Mouse (Mus musculus) liver, embryonic 13.5 days (tissue): ENCODE data around the gene Kiss1r. TPM values are rescaled to one million over a fixed set of nuclear protein-coding genes. Genes with fewer than 3 reads are reported as not detected.

Experiments used
- ATAC-seq: fragments of 200-750 bp; cut with Nextera tagmentation; 2 replicates; pipeline ENCODE4 v1.8.0; 2017; ENCODE audit warnings: low read depth, mild to moderate bottlenecking, moderate number of reproducible peaks, moderate library complexity
- DNase-seq: peaks from one replicate; pipeline ENCODE4 v3.0.0; 2022
- H3K27ac ChIP-seq: fragments of 300-500 bp; sonication (generic); 2 replicates; pipeline ENCODE4 v1.5.1; 2015; ENCODE audit warnings: moderate library complexity, mild to moderate bottlenecking, inconsistent platforms
- H3K27me3 ChIP-seq: fragments of 300-500 bp; sonication (generic); 2 replicates; pipeline ENCODE4 v1.6.1; 2015; ENCODE audit warnings: mild to moderate bottlenecking, inconsistent platforms
- H3K36me3 ChIP-seq: fragments of 300-500 bp; sonication (generic); 2 replicates; pipeline ENCODE4 v1.6.1; 2015; ENCODE audit warnings: mild to moderate bottlenecking, inconsistent platforms
- H3K4me1 ChIP-seq: fragments of 300-500 bp; sonication (generic); replicated peaks from 2 replicates; pipeline ENCODE4 v1.6.1; 2015; ENCODE audit warnings: inconsistent platforms
- H3K4me2 ChIP-seq: fragments of 300-500 bp; sonication (generic); 2 replicates; pipeline ENCODE4 v1.6.1; 2015; ENCODE audit warnings: inconsistent platforms, mild to moderate bottlenecking, moderate library complexity
- H3K4me3 ChIP-seq: fragments of 300-500 bp; sonication (generic); replicated peaks from 2 replicates; pipeline ENCODE4 v1.5.1; 2015; ENCODE audit warnings: mild to moderate bottlenecking, inconsistent platforms
- H3K9ac ChIP-seq: fragments of 300-500 bp; sonication (generic); 2 replicates; pipeline ENCODE4 v1.6.1; 2015; ENCODE audit warnings: mild to moderate bottlenecking, inconsistent platforms
- H3K9me3 ChIP-seq: fragments of 300-500 bp; sonication (generic); replicated peaks from 2 replicates; pipeline ENCODE4 v1.6.1; 2016; ENCODE audit warnings: inconsistent platforms
- WGBS: fragments of 180-500 bp; shearing (Covaris S2); methylation state at CpG from one replicate; pipeline ENCODE4 v1.1.7; 2015; ENCODE audit not compliant: insufficient replicate concordance; 5-methylcytosine and 5-hydroxymethylcytosine counted together
- polyA plus RNA-seq: library from polyadenylated mRNA; unstranded; fragments of >200 nt; fragmentation: Nextera tagmentation; extraction: Ambion mirVana; gene quantifications from 2 replicates; pipeline ENCODE4 v1.2.1, GENCODE M21; 2015

The Kiss1r gene
- polyA plus RNA-seq, 1 experiment from 2014 or later, result 0.28 TPM

- Histone ChIP-seq H3K27ac (peak overlapping the region; percentile 77), H3K9me3 (no peaks in the 10 kb centered on the region), H3K36me3 (peaks cover 46% of the 10 kb centered on the region), H3K27me3 (no peaks in the 10 kb centered on the region), H3K4me3 (peak overlapping the region; percentile 99), H3K4me2 (peak overlapping the region; percentile 94), H3K9ac (peak overlapping the region; percentile 88), H3K4me1 (peaks cover 36% of the 10 kb centered on the region)
- WGBS, result 9% methylated on average over 10 of the region's 10 CpGs
- DNase-seq (no peak), ATAC-seq (no peak)
These were observed 44.0 kb downstream of the Kiss1r start for GRCm38 (mm10) chr10:79960671-79961294.

DNA sequence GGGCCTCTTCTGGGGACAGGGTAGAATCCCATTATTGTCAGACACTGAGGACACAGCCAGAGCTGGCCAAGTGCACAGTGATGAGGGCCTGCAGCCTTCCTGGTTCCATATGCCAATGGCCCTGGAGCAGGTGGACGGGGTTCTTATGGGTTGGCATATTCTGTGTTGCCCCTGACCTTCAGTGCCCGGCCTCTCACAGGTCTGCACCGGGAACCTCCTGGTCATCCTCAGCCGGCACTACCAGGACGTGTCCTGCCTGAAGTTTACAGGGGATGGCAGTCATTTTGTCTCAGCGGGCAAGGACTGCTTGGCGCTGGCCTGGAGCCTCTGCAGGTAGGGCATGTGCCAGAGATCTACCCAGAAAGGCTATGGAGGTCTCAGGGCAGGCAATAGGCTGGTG lies 48.0 kb downstream of the Kiss1r start:
- no peak for ATAC-seq
- H3K9ac ChIP-seq, result no peak overlapping the region

DNA sequence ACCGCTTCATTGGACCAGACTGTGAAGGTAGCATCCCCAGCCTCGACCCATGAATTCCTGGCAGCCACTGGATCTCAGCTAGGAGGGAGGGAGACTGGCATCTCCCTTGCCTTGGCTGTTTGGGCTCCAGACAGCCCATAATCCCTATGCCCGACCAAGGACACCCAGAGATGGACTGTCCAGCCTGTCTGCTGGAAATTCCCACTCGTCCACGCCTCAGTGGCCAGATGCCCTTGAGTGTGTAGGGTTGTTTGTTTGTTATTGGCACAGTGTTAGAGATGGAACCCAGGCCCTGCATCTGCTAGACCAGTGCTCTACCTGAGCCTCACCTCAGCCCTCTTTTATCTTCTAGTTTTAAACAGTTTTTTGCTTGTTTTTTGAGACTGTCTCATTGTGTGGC lies 48.6 kb downstream of the Kiss1r start:
- no peak overlapping the region for H3K4me2 ChIP-seq
- H3K9ac ChIP-seq, result no peak overlapping the region
- DNase-seq (no peak), ATAC-seq (no peak)
- peaks cover 75% of the 10 kb centered on the region for H3K36me3 ChIP-seq
- peaks cover 21% of the 10 kb centered on the region for H3K27me3 ChIP-seq
- no peaks in the 10 kb centered on the region for H3K9me3 ChIP-seq
- no peak overlapping the region for H3K4me3 ChIP-seq
- H3K4me1 ChIP-seq, result peaks cover 19% of the 10 kb centered on the region
- 82% methylated on average over 5 of the region's 5 CpGs for WGBS
- no peak overlapping the region for H3K27ac ChIP-seq

More for the DNA sequence above, 48.0 kb downstream of the Kiss1r start:
- H3K36me3 ChIP-seq, result peaks cover 75% of the 10 kb centered on the region
- DNase-seq, result no peak
- H3K4me1 ChIP-seq, result peaks cover 21% of the 10 kb centered on the region
- peaks cover 15% of the 10 kb centered on the region for H3K27me3 ChIP-seq
- 90% methylated on average over 7 of the region's 7 CpGs for WGBS
- H3K27ac ChIP-seq, result no peak overlapping the region
- H3K4me2 ChIP-seq, result no peak overlapping the region
- no peak overlapping the region for H3K4me3 ChIP-seq
- H3K9me3 ChIP-seq, result no peaks in the 10 kb centered on the region

- Histone ChIP-seq H3K9me3 (no peaks in the 10 kb centered on the region), H3K27ac (no peak overlapping the region), H3K36me3 (peaks cover 67% of the 10 kb centered on the region), H3K4me2 (no peak overlapping the region), H3K27me3 (peaks cover 37% of the 10 kb centered on the region), H3K9ac (no peak overlapping the region), H3K4me1 (peaks cover 12% of the 10 kb centered on the region), H3K4me3 (no peak overlapping the region)
- ATAC-seq, result no peak
- WGBS, result 83% methylated on average over 5 of the region's 5 CpGs
- DNase-seq, result no peak
These were observed 50.2 kb downstream of the Kiss1r start for GRCm38 (mm10) chr10:79966886-79967400.

- ATAC-seq (no peak), DNase-seq (no peak)
- Histone ChIP-seq H3K9me3 (no peaks in the 10 kb centered on the region), H3K4me3 (no peak overlapping the region), H3K4me1 (peaks cover 8% of the 10 kb centered on the region), H3K9ac (no peak overlapping the region), H3K27me3 (peaks cover 49% of the 10 kb centered on the region), H3K27ac (no peak overlapping the region), H3K36me3 (peaks cover 55% of the 10 kb centered on the region), H3K4me2 (no peak overlapping the region)
- 71% methylated on average over 1 of the region's 1 CpGs for WGBS
These were observed 51.4 kb downstream of the Kiss1r start for GRCm38 (mm10) chr10:79968181-79968580.

GRCm38 (mm10) chr10:79969124-79969568 lies 52.4 kb downstream of the Kiss1r start:
- no peak overlapping the region for H3K9ac ChIP-seq
- H3K4me3 ChIP-seq, result no peak overlapping the region
- no peaks in the 10 kb centered on the region; the same call in 1 of the 2 replicates for H3K9me3 ChIP-seq
- H3K36me3 ChIP-seq, result peaks cover 45% of the 10 kb centered on the region
- 28% methylated on average over 3 of the region's 3 CpGs for WGBS
- peaks cover 55% of the 10 kb centered on the region for H3K27me3 ChIP-seq
- DNase-seq (no peak), ATAC-seq (no peak)
- no peak overlapping the region for H3K27ac ChIP-seq
- peaks cover 8% of the 10 kb centered on the region for H3K4me1 ChIP-seq
- H3K4me2 ChIP-seq, result no peak overlapping the region

DNA sequence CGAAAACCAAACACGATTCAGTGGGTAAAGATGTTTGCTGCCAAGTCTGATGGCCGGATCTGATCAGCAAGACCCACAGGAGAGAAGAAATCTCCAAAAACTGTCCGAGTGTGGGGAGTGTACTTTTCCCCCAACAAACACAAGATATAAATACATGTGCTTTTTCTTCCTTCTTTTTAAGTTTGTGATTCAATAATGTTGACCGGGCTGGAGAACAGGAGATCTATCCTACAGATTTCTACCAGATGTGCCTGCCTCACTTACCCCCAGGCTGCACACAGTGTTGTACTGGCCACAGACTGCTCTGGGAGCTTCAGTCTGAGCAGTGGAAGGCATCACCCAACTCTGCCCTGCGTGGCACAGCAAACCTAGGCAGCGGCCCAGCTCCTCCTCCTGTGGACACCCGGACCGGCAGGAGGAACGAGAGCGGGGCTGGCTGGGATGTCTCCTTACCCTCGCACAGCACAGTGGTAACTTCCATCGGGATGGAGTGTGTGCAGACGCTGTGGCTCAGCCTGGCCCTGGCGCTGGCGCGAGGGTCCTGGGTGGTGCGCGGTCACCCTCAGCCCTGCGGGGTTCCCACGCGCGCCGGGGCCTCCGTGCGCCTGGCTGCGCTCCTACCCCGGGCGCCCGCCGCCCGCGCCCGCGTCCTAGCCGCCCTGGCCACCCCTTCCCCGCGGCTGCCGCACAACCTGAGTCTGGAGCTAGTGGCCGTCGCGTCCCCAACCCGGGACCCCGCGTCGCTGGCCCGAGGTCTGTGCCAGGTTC lies 53.8 kb downstream of the Kiss1r start, which contains the start of gene Grin3b:
Gene Grin3b (plus strand): TSS at position 301 of the 768 bp plus-strand sequence.
- Histone ChIP-seq H3K4me2 (peak within 1 kb of the TSS; percentile 51), H3K27me3 (peaks cover 55% of the 10 kb centered on the region), H3K4me1 (peaks cover 8% of the 10 kb centered on the region), H3K9ac (peak within 1 kb of the TSS; percentile 5; the same call in 1 of the 2 replicates), H3K27ac (no peak within 1 kb of the TSS), H3K36me3 (peaks cover 38% of the 10 kb centered on the region), H3K9me3 (peaks cover 4% of the 10 kb centered on the region; the same call in 1 of the 2 replicates), H3K4me3 (peak within 1 kb of the TSS; percentile 32)
- DNase-seq, result no peak
- ATAC-seq, result 0 out of 2 replicates have a peak, but pooled peaks have one; percentile 9
- 6% methylated on average over 47 of the region's 47 CpGs for WGBS

- H3K9me3 ChIP-seq, result peaks cover 8% of the 10 kb centered on the region
- no peak overlapping the region for H3K27ac ChIP-seq
- H3K36me3 ChIP-seq, result peaks cover 38% of the 10 kb centered on the region
- peaks cover 55% of the 10 kb centered on the region for H3K27me3 ChIP-seq
- no peak for ATAC-seq
- peak overlapping the region; percentile 5; the same call in 1 of the 2 replicates for H3K9ac ChIP-seq
- peak overlapping the region; percentile 32 for H3K4me3 ChIP-seq
- no peak for DNase-seq
- peaks cover 8% of the 10 kb centered on the region for H3K4me1 ChIP-seq
- 7% methylated on average over 21 of the region's 21 CpGs for WGBS
- peak overlapping the region; percentile 51 for H3K4me2 ChIP-seq
These were observed 54.4 kb downstream of the Kiss1r start for GRCm38 (mm10) chr10:79971183-79971497.

Other genes starting within 250 kb of the Kiss1r start
- gene Tpgs1, start 247.6 kb upstream of the Kiss1r start, polyA plus RNA-seq, result 25.3 and 27.5 TPM in 2 replicates
- gene Cdc34, start 234.8 kb upstream of the Kiss1r start, polyA plus RNA-seq, result 164 and 166 TPM in 2 replicates
- gene Gzmm, start 228.0 kb upstream of the Kiss1r start, polyA plus RNA-seq, result 0.22 and 0.32 TPM in 2 replicates
- gene Bsg, start 212.5 kb upstream of the Kiss1r start, polyA plus RNA-seq, result 903 and 946 TPM in 2 replicates
- not detected in 2 replicates for gene Hcn2, start 200.3 kb upstream of the Kiss1r start, polyA plus RNA-seq
- 20.0 and 20.8 TPM in 2 replicates for gene Polrmt, start 170.4 kb upstream of the Kiss1r start, polyA plus RNA-seq
- gene Fgf22, start 161.9 kb upstream of the Kiss1r start, polyA plus RNA-seq, result not detected in 2 replicates
- 43.7 and 48.5 TPM in 2 replicates for gene Rnf126, start 150.0 kb upstream of the Kiss1r start, polyA plus RNA-seq
- gene Fstl3, start 139.7 kb upstream of the Kiss1r start, polyA plus RNA-seq, result 0.58 and 0.68 TPM in 2 replicates
- 2.6 and 3.2 TPM in 2 replicates for gene Prss57, start 126.0 kb upstream of the Kiss1r start, polyA plus RNA-seq
- gene Palm, start 123.4 kb upstream of the Kiss1r start, polyA plus RNA-seq, result 7.1 and 7.4 TPM in 2 replicates
- gene Misp, start 96.0 kb upstream of the Kiss1r start, polyA plus RNA-seq, result 0.25 and 0.75 TPM in 2 replicates
- 136 and 175 TPM in 2 replicates for gene Ptbp1, start 62.5 kb upstream of the Kiss1r start, polyA plus RNA-seq
- gene Prtn3, start 42.5 kb upstream of the Kiss1r start, polyA plus RNA-seq, result 54.8 and 64.6 TPM in 2 replicates
- 5.7 and 5.8 TPM in 2 replicates for gene Plppr3, start 42.3 kb upstream of the Kiss1r start, polyA plus RNA-seq
- 47.1 and 59.3 TPM in 2 replicates for gene Elane, start 30.7 kb upstream of the Kiss1r start, polyA plus RNA-seq
- gene Cfd, start 26.1 kb upstream of the Kiss1r start, polyA plus RNA-seq, result not detected in 2 replicates
- 16.9 and 19.0 TPM in 2 replicates for gene Med16, start 8.0 kb upstream of the Kiss1r start, polyA plus RNA-seq
- 11.3 TPM in 1 of 2 replicates, not detected in the other for gene Gm26602, start 6.1 kb upstream of the Kiss1r start, polyA plus RNA-seq
- gene R3hdm4, start 4.2 kb downstream of the Kiss1r start, polyA plus RNA-seq, result 63.0 and 63.8 TPM in 2 replicates
- gene Arid3a, start 10.1 kb downstream of the Kiss1r start, polyA plus RNA-seq, result 5.4 and 5.7 TPM in 2 replicates
- 78.2 and 83.0 TPM in 2 replicates for gene Wdr18, start 43.2 kb downstream of the Kiss1r start, polyA plus RNA-seq
- gene Grin3b, start 53.7 kb downstream of the Kiss1r start, polyA plus RNA-seq, result 0.07 and 0.10 TPM in 2 replicates
- 8.2 TPM in 2 replicates for gene Tmem259, start 67.4 kb downstream of the Kiss1r start, polyA plus RNA-seq
- 45.8 and 49.6 TPM in 2 replicates for gene Cnn2, start 71.6 kb downstream of the Kiss1r start, polyA plus RNA-seq
- 6.3 and 7.4 TPM in 2 replicates for gene Abca7, start 79.5 kb downstream of the Kiss1r start, polyA plus RNA-seq
- 14.3 and 14.9 TPM in 2 replicates for gene Arhgap45, start 99.7 kb downstream of the Kiss1r start, polyA plus RNA-seq
- 120 and 122 TPM in 2 replicates for gene Polr2e, start 122.8 kb downstream of the Kiss1r start, polyA plus RNA-seq
- gene Gpx4, start 130.2 kb downstream of the Kiss1r start, polyA plus RNA-seq, result 677 TPM in 2 replicates
- gene Sbno2, start 188.6 kb downstream of the Kiss1r start, polyA plus RNA-seq, result 9.2 and 9.9 TPM in 2 replicates
- 16.2 and 18.3 TPM in 2 replicates for gene Stk11, start 198.8 kb downstream of the Kiss1r start, polyA plus RNA-seq
- gene Atp5d, start 221.7 kb downstream of the Kiss1r start, polyA plus RNA-seq, result 358 and 362 TPM in 2 replicates
- gene Cbarp, start 223.9 kb downstream of the Kiss1r start, polyA plus RNA-seq, result 0.54 and 0.69 TPM in 2 replicates
- gene Midn, start 231.3 kb downstream of the Kiss1r start, polyA plus RNA-seq, result 3.0 and 3.3 TPM in 2 replicates
- gene Cirbp, start 249.0 kb downstream of the Kiss1r start, polyA plus RNA-seq, result 19.5 and 21.9 TPM in 2 replicates